Mouse (Mus musculus): ENCODE results near the gene Cmya5.

Cmya5 gene

DNA sequence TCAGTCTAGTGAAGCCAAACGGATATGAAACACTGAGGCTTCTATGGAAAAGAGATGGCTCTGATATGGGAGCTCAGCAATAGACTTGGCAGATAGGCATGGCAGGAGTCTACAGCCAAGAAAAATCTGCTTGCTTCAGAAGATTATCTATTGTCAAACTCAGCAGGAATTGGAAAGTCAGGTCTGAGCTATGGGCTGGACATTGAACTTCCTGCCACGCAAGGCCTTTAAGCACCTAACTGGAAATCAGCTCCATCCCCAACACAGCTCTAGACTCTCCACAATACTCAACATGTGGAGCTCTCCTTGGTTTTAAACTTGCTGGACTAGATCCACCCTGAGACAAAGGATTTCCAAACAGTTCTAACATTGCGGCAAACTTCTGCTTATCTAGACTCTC is 84.1 kb downstream of the Cmya5 start:
- no peak for DNase-seq

DNA sequence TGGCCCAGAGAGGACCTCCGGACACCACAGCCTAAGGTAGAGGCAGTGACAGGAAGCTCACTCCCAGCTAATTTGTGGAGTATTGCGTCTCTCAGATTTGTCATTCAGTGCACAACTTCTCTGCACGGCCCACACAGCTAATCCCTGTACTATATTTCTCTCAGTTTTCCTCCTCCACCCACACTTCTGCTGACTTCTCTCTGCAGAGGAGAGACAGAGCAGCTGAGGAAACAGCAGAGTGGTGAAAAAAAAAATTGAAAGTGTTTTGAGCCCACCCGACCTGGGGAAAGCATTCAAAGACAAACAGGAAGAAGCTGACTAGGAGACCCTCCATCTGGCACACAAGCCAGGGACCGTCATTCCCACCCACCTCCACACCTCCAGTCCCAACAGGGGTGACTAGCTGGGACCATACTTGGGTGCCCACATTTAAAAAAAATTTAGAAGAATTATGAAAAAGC is 85.9 kb downstream of the Cmya5 start:
- no peak for DNase-seq

DNA sequence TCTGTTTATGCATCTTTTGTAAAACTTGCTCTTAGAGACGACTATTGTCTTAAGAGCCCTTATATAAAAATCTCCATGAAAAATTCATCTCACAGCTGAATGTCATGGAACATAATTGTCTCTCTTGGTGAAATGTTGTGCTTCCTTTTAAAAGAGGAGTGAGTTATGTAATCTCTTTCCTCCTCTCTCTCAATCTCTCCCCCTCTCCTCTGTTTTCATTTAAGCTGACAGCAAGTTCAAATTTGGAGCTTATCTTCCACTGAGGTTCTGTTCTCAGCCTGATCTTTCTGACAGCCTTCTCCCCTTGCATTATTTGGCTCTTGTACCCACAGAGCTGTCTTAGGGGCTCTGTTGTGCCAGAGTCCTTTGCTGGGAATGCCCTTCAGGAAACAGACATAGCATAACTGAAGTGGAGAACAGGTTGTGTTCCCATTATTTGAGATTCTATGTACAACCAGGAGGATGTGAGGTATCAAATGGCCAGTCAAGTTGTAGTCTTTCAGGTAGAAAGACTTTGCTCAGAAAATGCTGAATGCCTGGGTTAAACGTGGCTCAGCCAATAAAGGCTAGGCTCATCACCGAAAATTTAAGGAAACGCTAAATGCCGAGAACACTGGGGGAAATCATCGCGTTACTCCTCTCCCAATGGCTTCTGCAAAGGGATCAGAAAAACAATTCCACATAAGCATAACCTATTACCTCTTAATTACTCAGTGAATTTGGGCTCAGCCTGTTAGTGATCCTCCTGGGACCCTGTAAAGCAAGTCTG is 86.8 kb downstream of the Cmya5 start:
- no peak for DNase-seq

DNA sequence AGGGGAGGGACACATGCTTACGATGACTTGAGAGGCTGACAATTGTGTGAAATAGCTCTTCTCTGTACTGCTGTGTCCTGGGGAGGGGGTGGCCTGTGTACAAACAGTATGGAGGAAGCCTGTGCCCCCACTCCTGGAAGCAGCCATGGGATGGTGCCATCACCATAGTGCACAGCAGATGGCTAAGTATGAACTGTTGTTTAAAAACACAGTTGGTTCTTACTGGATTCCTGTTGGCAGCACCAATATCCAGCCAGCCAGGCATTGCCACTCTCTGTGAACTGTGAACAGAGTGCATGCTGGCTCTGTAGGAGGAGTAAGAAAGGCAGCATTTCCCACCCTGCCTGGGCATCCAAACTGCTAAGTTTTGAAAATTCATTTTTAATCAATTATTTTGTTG is 88.4 kb downstream of the Cmya5 start:
- DNase-seq = no peak

DNA sequence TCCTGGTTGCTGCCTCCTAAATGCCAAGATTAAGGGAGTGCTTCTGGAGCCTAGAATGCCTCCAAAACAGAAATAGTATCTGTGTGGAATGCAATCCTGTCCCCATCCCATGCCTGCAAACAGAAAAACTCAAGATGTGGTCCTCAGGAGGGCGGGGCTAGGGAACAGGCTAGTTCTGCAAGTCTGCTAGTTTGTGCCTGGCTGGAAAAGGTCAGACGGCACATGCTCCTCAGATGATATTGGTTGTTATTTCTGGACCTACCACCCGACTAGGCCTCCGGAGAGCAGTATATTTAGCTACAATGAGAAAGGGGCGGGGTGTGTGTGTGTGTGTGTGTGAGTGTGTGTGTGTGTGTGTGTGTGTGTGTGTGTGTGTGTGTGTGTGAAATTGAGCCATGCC is 93.0 kb downstream of the Cmya5 start:
- no peak for DNase-seq

DNA sequence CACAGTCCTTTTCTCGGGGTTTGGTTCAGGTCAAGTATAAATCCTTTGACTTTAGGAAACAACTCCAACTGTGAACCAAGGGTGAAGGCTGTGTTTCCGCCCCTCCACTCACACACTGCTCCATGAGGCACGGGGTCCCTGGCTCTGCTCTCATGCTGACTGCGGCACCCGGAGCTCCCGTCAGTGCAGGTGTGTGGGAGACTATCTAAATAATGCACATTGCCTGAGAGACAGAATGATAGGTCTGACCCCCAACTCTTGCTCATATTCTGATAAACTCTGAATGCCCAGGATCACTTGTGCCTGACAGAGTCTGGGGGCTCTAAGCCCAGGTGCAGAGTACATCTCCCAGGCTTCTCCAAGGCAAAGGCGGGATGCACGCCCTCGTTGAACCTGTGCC is 103.5 kb downstream of the Cmya5 start:
- no peak for DNase-seq

DNA sequence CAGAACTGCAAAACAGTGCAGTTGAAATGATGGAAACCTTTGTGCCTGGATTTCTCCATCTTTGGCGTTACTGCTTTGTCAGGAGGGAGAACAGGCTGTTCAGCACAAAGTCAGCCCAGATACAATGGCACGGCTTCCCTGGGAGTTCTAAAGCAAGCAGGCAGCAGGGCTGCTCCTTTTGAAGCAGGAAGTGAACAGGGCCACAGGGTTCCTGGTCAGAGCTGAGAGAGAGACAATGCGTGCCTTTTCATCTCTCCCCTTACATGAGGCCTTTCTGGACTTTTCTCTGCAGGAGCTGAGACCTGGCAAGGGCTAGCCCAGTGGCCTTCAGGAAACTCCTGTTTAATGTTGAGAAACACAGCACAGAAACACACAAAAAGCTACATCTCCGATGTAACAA is 108.3 kb downstream of the Cmya5 start:
- DNase-seq = no peak

DNA sequence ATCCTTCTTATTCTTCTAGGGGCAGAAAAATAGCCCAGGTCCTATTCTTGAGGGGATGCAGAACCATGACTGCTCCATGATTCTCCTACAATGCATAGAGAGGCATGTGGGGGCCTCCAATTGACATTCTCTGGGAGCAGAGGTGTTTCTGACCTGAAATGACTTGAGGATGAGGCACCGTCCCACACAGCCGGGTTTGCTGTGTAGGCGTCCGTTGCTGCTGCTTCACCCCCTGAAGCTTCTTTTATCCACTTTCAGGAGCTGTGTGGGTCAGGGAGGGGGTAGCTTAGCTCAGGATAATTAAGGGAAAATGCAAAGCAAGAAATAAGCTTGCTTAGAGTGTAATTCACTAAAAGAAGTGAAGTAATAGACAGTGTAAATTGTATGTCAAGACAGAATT is 115.2 kb downstream of the Cmya5 start:
- no peak for DNase-seq

DNA sequence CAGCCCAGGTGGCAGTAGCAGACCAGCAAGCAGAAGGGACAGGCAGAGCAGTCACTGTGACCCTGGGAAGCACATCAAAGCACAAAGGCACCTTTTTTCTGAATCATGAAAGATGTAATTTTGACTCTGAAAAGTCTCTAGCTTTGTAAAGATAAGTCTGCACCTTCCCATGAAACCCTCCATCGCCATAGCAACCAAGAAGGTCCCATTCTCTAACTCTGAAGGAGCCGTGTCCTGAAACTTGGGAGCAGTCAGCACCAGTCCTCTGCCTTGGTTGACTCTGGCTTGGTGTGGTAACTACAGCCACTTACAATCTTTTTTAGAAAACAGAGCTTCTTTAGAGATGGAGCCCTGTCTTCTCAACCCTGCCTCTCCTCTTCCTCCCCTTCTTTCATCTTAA is 119.7 kb downstream of the Cmya5 start:
- DNase-seq = no peak

DNA sequence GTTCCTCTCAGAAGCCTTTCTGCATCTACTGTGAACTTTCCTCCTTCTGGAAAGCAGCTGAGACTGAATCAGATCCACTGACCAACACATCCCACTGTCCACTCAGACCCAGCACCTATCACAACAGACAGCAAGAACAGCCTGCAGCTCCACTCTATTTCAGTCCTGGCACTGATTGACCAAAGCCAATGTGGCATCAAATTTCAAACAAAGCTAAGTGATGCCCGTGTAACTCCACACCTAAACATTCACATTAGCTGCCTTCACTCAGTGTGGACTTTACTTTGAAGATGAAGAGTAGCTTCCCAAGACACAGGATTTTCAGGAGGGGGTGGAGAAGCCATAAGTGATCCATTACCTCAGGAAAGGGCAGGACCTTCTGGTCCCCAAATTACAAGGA is 122.4 kb downstream of the Cmya5 start:
- DNase-seq = no peak

DNA sequence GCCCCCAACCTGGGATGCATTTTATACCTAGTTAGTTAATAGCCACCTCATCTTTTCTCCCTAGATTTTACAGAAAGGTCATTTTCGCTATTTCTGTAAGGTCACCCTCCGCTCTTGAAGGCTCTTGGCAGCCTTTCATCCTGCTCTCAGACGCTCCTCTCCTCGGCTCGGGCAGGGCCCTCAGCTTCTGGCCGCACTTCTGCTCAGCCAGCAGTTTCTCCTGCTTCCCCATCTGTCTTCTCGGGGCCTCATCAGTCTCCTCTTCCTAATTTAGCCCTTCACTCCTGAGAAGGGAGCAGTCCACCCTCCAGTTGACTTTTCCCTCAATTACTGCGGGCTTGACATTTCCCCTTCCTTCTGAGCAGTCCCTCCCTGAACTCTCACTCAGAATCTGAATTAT is 131.6 kb downstream of the Cmya5 start:
- DNase-seq = no peak

DNA sequence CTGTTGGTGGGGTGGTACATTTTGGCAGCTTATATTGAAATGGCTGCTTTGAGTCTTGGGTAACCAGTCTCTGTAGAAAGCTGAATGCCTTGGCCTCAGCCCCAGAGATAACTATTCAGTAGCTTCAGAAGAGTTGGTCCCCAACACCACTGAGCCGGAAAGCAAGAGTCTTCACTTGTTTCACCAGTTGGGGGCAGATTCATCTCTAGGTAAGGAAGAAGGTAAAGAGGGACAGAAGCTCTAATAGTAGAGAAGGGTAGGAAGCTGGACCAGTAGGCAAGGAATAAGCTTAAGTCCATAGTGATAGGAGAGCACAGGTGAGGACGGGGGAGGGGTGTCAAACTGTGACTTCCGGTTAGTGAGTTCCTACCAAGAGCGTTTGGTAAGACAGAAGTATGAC is 133.2 kb downstream of the Cmya5 start:
- no peak for DNase-seq

DNA sequence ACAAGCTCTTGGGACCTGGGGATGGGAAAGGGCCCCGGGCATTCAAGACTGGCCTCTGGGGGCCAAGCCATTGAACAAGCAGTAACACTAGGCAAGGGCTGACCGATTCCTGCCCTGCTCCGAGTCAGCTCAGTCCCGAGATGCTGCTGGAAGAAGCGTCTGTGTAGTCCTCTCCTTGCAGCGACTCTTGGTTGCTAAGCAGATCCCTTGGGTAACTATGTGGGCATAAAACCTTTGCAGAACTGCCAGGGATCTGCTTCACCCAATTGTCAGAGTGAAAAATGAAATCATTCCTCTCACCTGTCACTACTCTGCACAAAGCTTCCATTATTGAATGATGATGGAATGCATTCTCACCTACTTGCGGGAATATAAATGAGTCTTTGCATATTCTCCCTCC is 134.0 kb downstream of the Cmya5 start:
- DNase-seq = no peak

DNA sequence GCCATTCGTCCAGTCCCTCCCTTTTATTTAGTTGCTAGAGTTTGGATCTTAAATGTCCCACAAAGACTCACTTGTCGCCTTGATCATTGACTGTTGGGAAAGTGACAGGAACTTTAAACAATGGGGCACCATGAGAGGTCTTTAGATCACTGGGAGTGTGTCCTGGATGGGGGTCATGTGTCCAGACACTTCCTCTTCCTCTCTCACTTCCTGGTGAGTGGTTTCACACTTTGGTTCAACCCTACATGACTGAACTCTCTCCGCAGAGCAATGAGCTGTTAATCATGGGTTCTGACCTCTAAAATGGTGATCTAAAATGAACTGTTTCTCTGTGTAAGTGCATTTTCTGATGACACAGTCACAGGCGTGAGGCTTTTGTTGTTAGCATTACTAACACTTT is 137.4 kb downstream of the Cmya5 start:
- DNase-seq = no peak

DNA sequence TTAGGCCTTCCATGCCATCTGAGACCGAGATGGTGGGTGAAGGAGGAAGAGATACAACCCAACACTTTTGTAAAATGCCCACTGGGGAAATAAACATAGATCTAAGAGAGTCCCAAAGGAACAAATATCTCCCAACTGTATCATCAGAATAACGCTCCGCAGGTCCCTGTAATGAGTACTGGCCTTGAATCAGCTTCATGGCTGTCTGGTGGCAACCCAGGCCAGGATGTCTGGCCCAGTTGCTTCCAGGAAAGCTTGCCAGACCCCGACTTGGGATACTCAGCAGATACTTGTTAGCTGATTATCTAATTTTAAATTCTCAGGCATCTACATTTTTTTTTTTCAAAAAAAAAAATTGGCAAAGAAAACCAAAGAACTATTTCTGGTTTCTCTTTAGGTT is 138.2 kb downstream of the Cmya5 start:
- no peak for DNase-seq

DNA sequence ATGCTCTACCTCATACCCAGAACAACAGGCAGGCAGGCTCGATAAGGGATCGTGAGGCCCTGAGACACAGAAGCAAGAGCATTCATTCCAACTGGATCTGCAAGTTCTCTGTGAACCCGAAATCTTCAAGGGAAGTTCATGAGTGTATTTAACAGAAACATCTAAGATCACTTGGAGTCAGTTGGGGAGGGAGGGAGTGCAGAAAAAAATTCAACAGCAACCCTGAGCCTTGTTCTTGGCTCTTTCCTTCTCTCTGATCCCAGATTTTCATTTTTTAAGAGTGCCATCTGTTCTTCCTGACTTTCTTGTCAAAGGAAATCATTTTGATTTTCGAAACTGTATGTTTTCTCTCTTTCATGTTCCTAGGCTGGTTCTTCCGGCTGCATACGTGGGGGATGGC is 140.5 kb downstream of the Cmya5 start:
- DNase-seq = no peak

DNA sequence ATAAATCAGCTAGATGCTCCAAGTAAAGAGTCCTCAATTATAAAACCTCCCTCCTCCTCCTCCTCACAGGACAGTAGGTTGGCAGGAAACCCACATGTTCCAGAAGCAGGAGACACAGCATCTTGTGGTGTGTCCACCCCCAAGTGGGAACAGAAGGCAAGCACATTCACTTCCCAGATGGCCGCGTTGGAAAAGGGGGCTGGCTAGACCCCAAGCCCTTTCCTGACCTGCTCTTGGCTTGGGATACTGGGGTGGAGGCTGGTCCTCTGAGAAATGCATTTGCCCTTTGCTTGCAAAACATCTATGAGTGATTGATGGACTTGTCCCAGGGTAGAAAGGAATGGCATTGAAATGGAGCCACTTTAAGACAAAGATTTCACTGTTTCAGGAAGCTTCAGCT is 142.1 kb downstream of the Cmya5 start:
- no peak for DNase-seq

DNA sequence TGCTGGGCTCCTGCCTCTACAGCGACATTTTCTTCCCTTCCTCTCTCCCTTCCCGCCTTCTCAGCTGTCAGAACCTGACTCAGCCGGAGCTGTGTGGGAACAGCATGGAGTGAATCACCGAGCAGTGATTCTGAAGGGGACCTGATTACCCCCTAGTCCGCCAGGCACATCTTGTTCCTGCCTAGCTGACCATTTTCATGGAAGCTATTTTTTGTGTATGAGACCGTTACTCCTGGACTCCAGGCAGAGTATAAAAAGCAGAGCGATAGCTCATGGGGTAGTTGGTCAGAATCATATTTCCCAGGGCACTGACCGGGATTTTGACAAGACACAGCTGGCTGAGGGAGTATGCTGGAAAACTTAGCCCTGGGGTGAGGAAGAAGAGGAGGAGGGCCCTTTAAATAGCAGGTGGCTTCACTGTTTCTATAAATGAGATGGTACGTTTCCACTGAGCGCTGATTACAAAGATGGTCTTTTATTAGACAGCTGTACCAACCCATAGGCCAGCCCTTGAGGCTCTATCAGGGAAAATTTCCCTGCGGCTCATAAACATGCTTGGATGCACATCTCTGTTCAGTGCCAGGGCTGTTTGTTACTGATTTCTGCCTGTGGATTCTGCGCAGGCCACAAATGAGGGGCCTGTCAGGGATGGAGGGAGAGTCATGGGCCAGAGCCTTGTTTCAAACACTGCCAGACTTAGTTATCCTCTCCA is 143.7 kb downstream of the Cmya5 start:
- peak; percentile 22 for DNase-seq

DNA sequence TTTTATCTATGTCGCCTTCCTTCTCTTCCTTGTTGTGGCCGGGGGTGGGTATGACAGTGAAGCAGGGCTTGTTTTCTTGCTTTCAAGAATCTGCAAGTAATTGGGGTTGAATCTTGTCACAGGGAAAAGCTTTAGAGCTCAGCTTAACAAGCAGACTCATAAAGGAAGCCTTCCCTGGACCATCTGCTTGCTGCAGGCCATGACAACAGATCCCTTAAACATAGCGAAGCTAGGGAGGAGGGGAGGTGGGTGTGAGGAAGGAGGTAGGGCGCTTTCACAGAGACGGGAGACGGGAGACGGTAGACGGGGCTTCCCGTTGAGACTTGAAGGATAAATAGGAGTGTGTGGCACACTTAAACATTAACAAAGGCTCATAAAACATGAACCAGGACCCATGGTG is 144.7 kb downstream of the Cmya5 start:
- DNase-seq = no peak

DNA sequence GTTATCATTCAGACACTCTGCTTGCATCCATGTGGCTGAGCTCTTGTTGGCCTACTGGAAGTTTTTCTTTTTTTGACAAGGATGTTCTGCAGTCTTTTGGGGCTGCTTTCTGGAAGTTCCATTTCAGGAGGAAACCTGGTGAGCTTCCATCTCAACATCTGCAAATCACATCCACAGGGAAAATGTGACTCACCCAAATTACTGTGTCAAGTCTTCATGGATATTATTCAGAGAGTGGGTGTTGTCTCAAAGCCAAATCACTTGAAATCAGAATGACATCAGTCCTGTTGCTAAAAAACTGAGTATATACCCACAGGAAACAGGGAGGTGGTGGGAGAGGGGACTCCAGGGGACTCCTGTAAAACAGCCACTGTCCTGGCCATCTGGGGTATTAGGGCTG is 149.8 kb downstream of the Cmya5 start:
- no peak for DNase-seq

DNA sequence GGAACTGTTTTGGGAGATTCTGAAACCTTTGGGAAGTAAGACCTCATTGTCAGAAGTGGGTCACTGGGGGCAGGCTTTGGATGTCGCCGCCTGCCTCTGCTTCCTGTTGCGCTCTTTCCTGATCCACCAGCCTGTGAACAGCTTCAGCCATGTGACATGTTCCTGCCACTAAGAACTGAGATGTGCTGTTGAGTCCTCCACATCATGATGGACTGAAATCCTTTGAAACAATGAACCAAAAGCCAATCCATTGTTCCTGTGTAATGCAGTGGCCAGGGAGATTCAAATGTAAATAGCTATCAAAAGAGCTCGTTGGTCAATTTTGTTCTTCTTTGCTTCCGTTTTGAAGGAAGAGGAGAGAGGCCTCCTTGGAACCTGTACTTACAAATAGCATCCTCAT is 151.7 kb downstream of the Cmya5 start:
- DNase-seq = no peak
